Mouse (Mus musculus) testis, adult 2 months (tissue): ENCODE results near the gene Vmn1r231. TPM values are rescaled to one million over a fixed set of nuclear protein-coding genes. Genes with fewer than 3 reads are reported as not detected.

Experiments
- H3K27ac ChIP-seq: fragments of 200-500 bp; 2 replicates; pipeline ENCODE4 v1.5.1; 2012; ENCODE audit warnings: low read depth, low read length; ENCODE audit not compliant: control insufficient read depth, insufficient read depth
- H3K27me3 ChIP-seq: fragments of 200-500 bp; 2 replicates; pipeline ENCODE4 v1.6.1; 2012; ENCODE audit warnings: mild to moderate bottlenecking, low read length, moderate library complexity; ENCODE audit not compliant: control insufficient read depth, insufficient read depth
- H3K36me3 ChIP-seq: fragments of 200-500 bp; 2 replicates; pipeline ENCODE4 v1.6.1; 2012; ENCODE audit warnings: mild to moderate bottlenecking, low read length; ENCODE audit not compliant: control insufficient read depth, insufficient read depth
- H3K4me1 ChIP-seq: fragments of 200-500 bp; 2 replicates; pipeline ENCODE4 v1.6.1; 2012; ENCODE audit warnings: low read length; ENCODE audit not compliant: control insufficient read depth, insufficient read depth
- H3K4me3 ChIP-seq: fragments of 200-500 bp; 2 replicates; pipeline ENCODE4 v1.5.1; 2012; ENCODE audit warnings: low read depth, mild to moderate bottlenecking, low read length, moderate library complexity, mixed read lengths; ENCODE audit not compliant: control insufficient read depth
- CTCF ChIP-seq: fragments of 200-500 bp; IDR thresholded peaks from 2 replicates; pipeline ENCODE4 v1.5.1; 2012; ENCODE audit warnings: low read depth, mild to moderate bottlenecking, inconsistent platforms, low read length, moderate library complexity; ENCODE audit not compliant: control insufficient read depth, insufficient read depth, insufficient replicate concordance
- POLR2A ChIP-seq: fragments of 200-500 bp; IDR thresholded peaks from 2 replicates; pipeline ENCODE4 v1.6.1; 2012; ENCODE audit warnings: low read depth, mild to moderate bottlenecking, inconsistent platforms, low read length, moderate library complexity; ENCODE audit not compliant: control insufficient read depth
- polyA plus RNA-seq: library from polyadenylated mRNA; depleted of rRNA; stranded (reverse); fragments of >200 nt; gene quantifications from 2 replicates; pipeline ENCODE4 v1.2.3, GENCODE M21; 2012; rRNA removed

The Vmn1r231 gene
- not detected in 2 replicates for polyA plus RNA-seq

GRCm38 (mm10) chr17:20904991-20905390 lies at the start of gene Vmn1r231:
Vmn1r231 (minus strand) TSS chr17:20905091.
- no peak for TF ChIP-seq CTCF
- no peak for TF ChIP-seq POLR2A
- no peak within 1 kb of the TSS for H3K4me3 ChIP-seq
- H3K27ac ChIP-seq, result no peak within 1 kb of the TSS

GRCm38 (mm10) chr17:20946636-20947035 lies 41.7 kb upstream of the Vmn1r231 start:
- TF ChIP-seq POLR2A, result no peak
- TF ChIP-seq CTCF, result no peak

More at GRCm38 (mm10) chr17:20904991-20905390, at the start of gene Vmn1r231:
- H3K4me1 ChIP-seq, result no peaks in the 10 kb centered on the region
- H3K36me3 ChIP-seq, result no peaks in the 10 kb centered on the region
- no peaks in the 10 kb centered on the region for H3K27me3 ChIP-seq

GRCm38 (mm10) chr17:20946026-20946565 lies 41.2 kb upstream of the Vmn1r231 start:
- TF ChIP-seq CTCF, result no peak
- TF ChIP-seq POLR2A, result no peak
- Histone ChIP-seq H3K27ac (peak overlapping the region; percentile 98), H3K4me1 (peaks cover 2% of the 10 kb centered on the region; the same call in 1 of the 2 replicates), H3K36me3 (no peaks in the 10 kb centered on the region), H3K4me3 (peak overlapping the region; percentile 99), H3K27me3 (no peaks in the 10 kb centered on the region)

More at GRCm38 (mm10) chr17:20946636-20947035, 41.7 kb upstream of the Vmn1r231 start:
- Histone ChIP-seq H3K36me3 (no peaks in the 10 kb centered on the region), H3K4me1 (peaks cover 2% of the 10 kb centered on the region; the same call in 1 of the 2 replicates), H3K27ac (no peak overlapping the region), H3K4me3 (no peak overlapping the region), H3K27me3 (no peaks in the 10 kb centered on the region)

GRCm38 (mm10) chr17:20944985-20945891 lies 40.3 kb upstream of the Vmn1r231 start, which contains the start of gene Ppp2r1a:
Ppp2r1a (plus strand) TSS chr17:20945311.
- Histone ChIP-seq H3K4me3 (peak within 1 kb of the TSS; percentile 99), H3K27ac (peak within 1 kb of the TSS; percentile 98), H3K4me1 (peaks cover 2% of the 10 kb centered on the region; the same call in 1 of the 2 replicates), H3K27me3 (no peaks in the 10 kb centered on the region), H3K36me3 (no peaks in the 10 kb centered on the region)
- 0 out of 2 replicates have a peak, but pooled peaks have one; percentile 5 for TF ChIP-seq CTCF
- peak; percentile 82 for TF ChIP-seq POLR2A

GRCm38 (mm10) chr17:20944226-20944625 lies 39.3 kb upstream of the Vmn1r231 start:
- H3K4me3 ChIP-seq, result peak overlapping the region; percentile 99
- TF ChIP-seq POLR2A, result no peak
- no peak for TF ChIP-seq CTCF
- H3K4me1 ChIP-seq, result peaks cover 2% of the 10 kb centered on the region; the same call in 1 of the 2 replicates
- H3K36me3 ChIP-seq, result no peaks in the 10 kb centered on the region
- no peaks in the 10 kb centered on the region for H3K27me3 ChIP-seq
- peak overlapping the region; percentile 14; the same call in 1 of the 2 replicates for H3K27ac ChIP-seq

GRCm38 (mm10) chr17:20919614-20920013 lies 14.7 kb upstream of the Vmn1r231 start, which contains the start of gene Vmn1r232:
Vmn1r232 (minus strand) TSS chr17:20919714.
- no peaks in the 10 kb centered on the region for H3K27me3 ChIP-seq
- no peak within 1 kb of the TSS for H3K27ac ChIP-seq
- TF ChIP-seq CTCF, result no peak
- no peak for TF ChIP-seq POLR2A
- no peaks in the 10 kb centered on the region for H3K4me1 ChIP-seq
- no peak within 1 kb of the TSS for H3K4me3 ChIP-seq
- no peaks in the 10 kb centered on the region for H3K36me3 ChIP-seq

GRCm38 (mm10) chr17:20840144-20840543 lies 64.7 kb downstream of the Vmn1r231 start, which contains the start of gene Vmn1r230:
Vmn1r230 (plus strand) TSS chr17:20840444.
- H3K36me3 ChIP-seq, result no peaks in the 10 kb centered on the region
- H3K4me1 ChIP-seq, result no peaks in the 10 kb centered on the region
- H3K4me3 ChIP-seq, result no peak within 1 kb of the TSS
- no peak within 1 kb of the TSS for H3K27ac ChIP-seq
- TF ChIP-seq CTCF (no peak), POLR2A (no peak)
- H3K27me3 ChIP-seq, result no peaks in the 10 kb centered on the region

Other genes with a start within 250 kb of the Vmn1r231 start
- gene Vmn1r226, start 222.2 kb downstream of the Vmn1r231 start, polyA plus RNA-seq, result 0.12 and 0.37 TPM in 2 replicates
- not detected in 2 replicates for gene Vmn1r227, start 175.2 kb downstream of the Vmn1r231 start, polyA plus RNA-seq
- gene Vmn1r228, start 118.9 kb downstream of the Vmn1r231 start, polyA plus RNA-seq, result not detected in 2 replicates
- not detected in 2 replicates for gene Vmn1r229, start 93.5 kb downstream of the Vmn1r231 start, polyA plus RNA-seq
- gene Vmn1r230, start 64.6 kb downstream of the Vmn1r231 start, polyA plus RNA-seq, result not detected in 2 replicates
- gene Vmn1r232, start 14.6 kb upstream of the Vmn1r231 start, polyA plus RNA-seq, result not detected in 2 replicates
- gene Ppp2r1a, start 40.2 kb upstream of the Vmn1r231 start, polyA plus RNA-seq, result 34.9 and 36.3 TPM in 2 replicates
- not detected in 2 replicates for gene Vmn1r233, start 91.4 kb upstream of the Vmn1r231 start, polyA plus RNA-seq
- 2.8 and 3.2 TPM in 2 replicates for gene Zfp160, start 103.8 kb upstream of the Vmn1r231 start, polyA plus RNA-seq